Mouse (Mus musculus): Measurements from ENCODE around the gene 1700025G04Rik.

The 1700025G04Rik gene

GRCm38 (mm10) chr1:151961204-151961603, 128.7 kb downstream of the 1700025G04Rik start:
- DNase-seq (ENCODE audit: low spot score in 2 of 2), result no peak

- no peak for DNase-seq (ENCODE audit: low spot score in 2 of 2)
Measured at GRCm38 (mm10) chr1:151959010-151959409, 130.9 kb downstream of the 1700025G04Rik start.

- no peak for DNase-seq (ENCODE audit: low spot score in 2 of 2)
Measured at GRCm38 (mm10) chr1:151958442-151958841, 131.5 kb downstream of the 1700025G04Rik start.

GRCm38 (mm10) chr1:151957669-151958068, 132.3 kb downstream of the 1700025G04Rik start:
- no peak for DNase-seq (ENCODE audit: low spot score in 2 of 2)

- DNase-seq (ENCODE audit: low spot score in 2 of 2), result no peak
Measured at GRCm38 (mm10) chr1:151955866-151956265, 134.1 kb downstream of the 1700025G04Rik start.

- no peak for DNase-seq (ENCODE audit: low spot score in 2 of 2)
Measured at GRCm38 (mm10) chr1:151953563-151953962, 136.4 kb downstream of the 1700025G04Rik start.

- no peak for DNase-seq (ENCODE audit: low spot score in 2 of 2)
Measured at GRCm38 (mm10) chr1:151948065-151948464, 141.9 kb downstream of the 1700025G04Rik start.

GRCm38 (mm10) chr1:151947571-151947970, 142.4 kb downstream of the 1700025G04Rik start:
- no peak for DNase-seq (ENCODE audit: low spot score in 2 of 2)

- no peak for DNase-seq (ENCODE audit: low spot score in 2 of 2)
Measured at GRCm38 (mm10) chr1:151944457-151945223, 145.3 kb downstream of the 1700025G04Rik start.

GRCm38 (mm10) chr1:151943681-151944237, 146.2 kb downstream of the 1700025G04Rik start:
- DNase-seq (ENCODE audit: low spot score in 2 of 2), result no peak

GRCm38 (mm10) chr1:151942972-151943654, 146.8 kb downstream of the 1700025G04Rik start:
- DNase-seq (ENCODE audit: low spot score in 2 of 2), result no peak

GRCm38 (mm10) chr1:151939987-151940386, 149.9 kb downstream of the 1700025G04Rik start:
- DNase-seq (ENCODE audit: low spot score in 2 of 2), result no peak

GRCm38 (mm10) chr1:151939510-151939909, 150.4 kb downstream of the 1700025G04Rik start:
- DNase-seq (ENCODE audit: low spot score in 2 of 2), result no peak

- DNase-seq (ENCODE audit: low spot score in 2 of 2), result no peak
Measured at GRCm38 (mm10) chr1:151933605-151934004, 156.3 kb downstream of the 1700025G04Rik start.

- DNase-seq (ENCODE audit: low spot score in 2 of 2), result no peak
Measured at GRCm38 (mm10) chr1:151926826-151927225, 163.1 kb downstream of the 1700025G04Rik start.

- DNase-seq (ENCODE audit: low spot score in 2 of 2), result no peak
Measured at GRCm38 (mm10) chr1:151926141-151926540, 163.8 kb downstream of the 1700025G04Rik start.

- no peak for DNase-seq (ENCODE audit: low spot score in 2 of 2)
Measured at GRCm38 (mm10) chr1:151925738-151926137, 164.2 kb downstream of the 1700025G04Rik start.

GRCm38 (mm10) chr1:151918806-151919357, 171.0 kb downstream of the 1700025G04Rik start:
- no peak for DNase-seq (ENCODE audit: low spot score in 2 of 2)

GRCm38 (mm10) chr1:151917736-151918135, 172.2 kb downstream of the 1700025G04Rik start:
- DNase-seq (ENCODE audit: low spot score in 2 of 2), result no peak

GRCm38 (mm10) chr1:151914494-151914893, 175.4 kb downstream of the 1700025G04Rik start:
- DNase-seq (ENCODE audit: low spot score in 2 of 2), result no peak

- no peak for DNase-seq (ENCODE audit: low spot score in 2 of 2)
Measured at GRCm38 (mm10) chr1:151907014-151907413, 182.9 kb downstream of the 1700025G04Rik start.

GRCm38 (mm10) chr1:151900706-151901360, 189.1 kb downstream of the 1700025G04Rik start:
- no peak for DNase-seq (ENCODE audit: low spot score in 2 of 2)

Data from thymus, postnatal 10 days (tissue).